25 mouse cellular contexts compared by ENCODE assay signal in the genomic region with DNA sequence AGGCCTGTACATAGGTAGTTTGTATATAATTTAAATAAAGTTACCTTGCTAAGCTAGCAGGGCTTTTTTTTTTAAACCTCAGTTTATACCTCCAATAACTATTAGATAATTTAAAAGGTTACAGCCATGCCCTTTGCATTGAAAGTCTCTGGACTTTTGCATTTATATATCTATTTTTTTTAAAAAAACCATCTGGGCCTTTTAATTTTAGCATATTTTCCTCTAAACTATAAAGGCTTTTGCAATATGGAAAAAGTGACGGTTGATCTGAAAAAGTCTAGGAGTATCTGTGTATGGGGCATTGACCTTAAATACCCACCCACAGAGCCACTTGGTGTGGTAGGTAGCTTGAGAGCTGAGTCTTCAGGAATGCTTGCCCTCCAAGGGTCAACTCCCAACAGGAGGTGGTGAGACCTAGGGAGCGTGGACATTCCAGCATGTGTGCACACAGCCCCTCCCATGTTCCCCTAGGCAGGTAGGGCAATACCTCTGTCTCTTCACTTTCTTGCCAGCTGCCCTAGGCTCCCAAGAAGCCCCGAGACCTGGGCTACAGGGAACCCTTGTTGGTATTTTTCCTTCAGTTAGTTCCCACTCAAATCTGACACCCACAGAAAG. TPM values are rescaled to one million over a fixed set of nuclear protein-coding genes. Genes with fewer than 3 reads are reported as not detected.
"Had no signal": no experiment of that assay in that cellular context is flagged by ENCODE, and none has a peak within 500 bp of the region (broad histone marks: within the 10 kb centered on the region; RNA-seq: fewer than 3 reads in every experiment).

No protein-coding gene starts in this region.

- H3K4me3 ChIP-seq: heart, embryonic 10.5 days; heart, embryonic 12.5 days; hindbrain, embryonic 10.5 days; hindbrain, embryonic 12.5 days; intestine, embryonic 15.5 days; limb, embryonic 13.5 days; limb, embryonic 15.5 days; liver, embryonic 12.5 days had no signal

- H3K4me1 ChIP-seq: heart, embryonic 12.5 days; limb, embryonic 13.5 days; limb, embryonic 15.5 days had no signal

- DNase-seq: gastrocnemius, postnatal 14 days; gastrocnemius, postnatal 36 days; heart, adult 18-20 months; heart, postnatal 10 days; heart, postnatal 4 days; kidney, adult 18-20 months; kidney, adult 8-10 months; kidney, postnatal 14 days; kidney, postnatal 4 days; layer of hippocampus, adult 9-11 months; layer of hippocampus, postnatal 36 days; left cerebral cortex, postnatal 4 days had no signal

- H3K9me3 ChIP-seq: heart, embryonic 10.5 days; heart, embryonic 12.5 days; hindbrain, embryonic 10.5 days; hindbrain, embryonic 12.5 days; intestine, embryonic 15.5 days; limb, embryonic 13.5 days; limb, embryonic 15.5 days; liver, embryonic 12.5 days had no signal

- H3K36me3 ChIP-seq: heart, embryonic 10.5 days; heart, embryonic 12.5 days; hindbrain, embryonic 10.5 days; hindbrain, embryonic 12.5 days; intestine, embryonic 15.5 days; limb, embryonic 13.5 days; limb, embryonic 15.5 days; liver, embryonic 12.5 days had no signal

- H3K27ac ChIP-seq: heart, embryonic 10.5 days; hindbrain, embryonic 10.5 days; hindbrain, embryonic 12.5 days; hindbrain, embryonic 14.5 days; intestine, embryonic 15.5 days; limb, embryonic 13.5 days; limb, embryonic 15.5 days; liver, embryonic 12.5 days; liver, embryonic 14.5 days had no signal

- ATAC-seq: hindbrain, embryonic 16.5 days; intestine, postnatal 0 days; liver, embryonic 12.5 days had no signal

- H3K9ac ChIP-seq: heart, embryonic 12.5 days; hindbrain, embryonic 12.5 days; hindbrain, embryonic 14.5 days; intestine, embryonic 15.5 days; limb, embryonic 13.5 days; limb, embryonic 15.5 days; liver, embryonic 12.5 days; liver, embryonic 14.5 days had no signal

- H3K4me2 ChIP-seq: heart, embryonic 12.5 days; hindbrain, embryonic 12.5 days; hindbrain, embryonic 14.5 days; intestine, embryonic 15.5 days; limb, embryonic 13.5 days; limb, embryonic 15.5 days; liver, embryonic 12.5 days had no signal

RNA-seq across cellular contexts. Expression of gene Knl1, which starts 47.8 kb away (rescaled TPM):
- polyA plus RNA-seq: liver, adult 2 months had no signal
